Mouse (Mus musculus) embryonic stem cell, embryonic (primary cell): ENCODE data around the gene Mettl7a1.

ENCODE experiments used
- CTCF ChIA-PET, 4 experiments: fragments of 300-600 bp in 2 of 4; fragments of 350-600 bp in 2 of 4; sonication (Branson Sonifier 250); formaldehyde crosslinking; loops; one replicate each; lab custom pipeline; 2022; ENCODE audit warnings: inconsistent platforms in 2 of 4; lab: Charles Lee
- POLR2A ChIA-PET, 4 experiments: fragments of 300-600 bp in 2 of 4; fragments of 350-600 bp in 2 of 4; sonication (Branson Sonifier 250); formaldehyde crosslinking; loops; one replicate each; lab custom pipeline; 2022; ENCODE audit warnings: antibody characterized with exemption in 4 of 4, inconsistent platforms in 1 of 4; lab: Charles Lee

The Mettl7a1 gene

GRCm38 (mm10) chr15:100277586-100277985, 26.4 kb upstream of the Mettl7a1 start:
- ChIA-PET CTCF (no interaction called here), POLR2A (interaction anchor here in 3 of 4 experiments (0.6 to 9.2 kb wide), 16 partner anchors 7 to 402 kb away, joined by 3 to 164 read pairs (median 22); partner anchors contain the start of genes Atf1 (in 1 of the 3) and Lima1 (in 1 of the 3))

- ChIA-PET POLR2A (interaction anchor here (0.6 to 9.2 kb wide), 50 partner anchors 10 to 307 kb away, joined by 3 to 164 read pairs (median 6); partner anchors contain the start of genes Atf1 (in 3 of the 4), Mettl7a1 (in 2 of the 4) and Dip2b (in 1 of the 4)), CTCF (interaction anchor here in 2 of 4 experiments (0.7 to 1.6 kb wide), 7 partner anchors 12 to 53 kb away, joined by 3 to 4 read pairs (median 3); partner anchors contain the start of gene Atf1 (in 1 of the 2))
Measured at GRCm38 (mm10) chr15:100280626-100281025, 23.3 kb upstream of the Mettl7a1 start, which contains the start of gene Tmprss12. TSS of gene Tmprss12 (plus strand) at chr15:100280837.

- ChIA-PET POLR2A (interaction anchor here in 3 of 4 experiments (0.6 to 5.6 kb wide), 10 partner anchors 8 to 387 kb away, joined by 3 to 31 read pairs (median 4); partner anchors contain the start of genes Atf1 (in 1 of the 3) and Tmprss12 (in 1 of the 3)), CTCF (interaction anchor here in 1 of 4 experiments (0.6 kb wide), 1 partner anchor 396 kb away, joined by 3 read pairs; no protein-coding TSS in a partner anchor)
Measured at GRCm38 (mm10) chr15:100288980-100289379, 15.0 kb upstream of the Mettl7a1 start.

GRCm38 (mm10) chr15:100290858-100291257, 13.1 kb upstream of the Mettl7a1 start:
- POLR2A ChIA-PET = interaction anchor here in 3 of 4 experiments (0.5 to 5.6 kb wide), 22 partner anchors 9 to 848 kb away, joined by 3 to 31 read pairs (median 4); partner anchors contain the start of genes Tmprss12 (in 3 of the 3) and Mettl7a1 (in 1 of the 3)
- CTCF ChIA-PET = interaction anchor here in 2 of 4 experiments (0.6 to 0.7 kb wide), 3 partner anchors 11 to 795 kb away, joined by 3 read pairs; no protein-coding TSS in a partner anchor

- POLR2A ChIA-PET = interaction anchor here (0.6 to 5.6 kb wide), 36 partner anchors 9 to 420 kb away, joined by 3 to 31 read pairs (median 4); partner anchors contain the start of genes Tmprss12 (in 3 of the 4), Mettl7a1 (in 2 of the 4), Atf1 (in 1 of the 4) and Dazap2 (in 1 of the 4)
- CTCF ChIA-PET = interaction anchor here in 3 of 4 experiments (0.6 to 1.0 kb wide), 4 partner anchors 10 to 333 kb away, joined by 3 to 4 read pairs (median 4); partner anchors contain the start of gene Tmprss12 (in 1 of the 3)
Measured at GRCm38 (mm10) chr15:100292326-100292725, 11.6 kb upstream of the Mettl7a1 start.

- POLR2A ChIA-PET = interaction anchor here in 3 of 4 experiments (1.2 to 4.8 kb wide), 8 partner anchors 12 to 70 kb away, joined by 3 to 43 read pairs (median 13); partner anchors contain the start of genes Atf1 (in 1 of the 3) and Tmprss12 (in 1 of the 3)
- CTCF ChIA-PET = no interaction called here
Measured at GRCm38 (mm10) chr15:100297856-100298255, 6.1 kb upstream of the Mettl7a1 start.

- POLR2A ChIA-PET = interaction anchor here (0.6 to 4.8 kb wide), 45 partner anchors 9 to 428 kb away, joined by 3 to 43 read pairs (median 4); partner anchors contain the start of genes Atf1 (in 3 of the 4), Tmprss12 (in 2 of the 4) and Csrnp2 (in 1 of the 4)
- CTCF ChIA-PET = interaction anchor here in 3 of 4 experiments (0.5 to 0.6 kb wide), 3 partner anchors 158 to 1050 kb away, joined by 3 to 5 read pairs (median 4); no protein-coding TSS in a partner anchor
Measured at GRCm38 (mm10) chr15:100300499-100300898, 3.4 kb upstream of the Mettl7a1 start.

GRCm38 (mm10) chr15:100301556-100301955, 2.4 kb upstream of the Mettl7a1 start:
- CTCF ChIA-PET = interaction anchor here in 2 of 4 experiments (0.6 to 0.7 kb wide), 3 partner anchors 11 to 200 kb away, joined by 3 to 6 read pairs (median 4); no protein-coding TSS in a partner anchor
- POLR2A ChIA-PET = interaction anchor here in 3 of 4 experiments (0.7 to 4.8 kb wide), 18 partner anchors 10 to 756 kb away, joined by 3 to 43 read pairs (median 8); partner anchors contain the start of genes Tmprss12 (in 2 of the 3) and Atf1 (in 1 of the 3)

- CTCF ChIA-PET = interaction anchor here in 1 of 4 experiments (1.0 to 2.8 kb wide), 5 partner anchors 8 to 380 kb away, joined by 3 to 7 read pairs (median 3); no protein-coding TSS in a partner anchor
- POLR2A ChIA-PET = interaction anchor here in 3 of 4 experiments (0.7 to 4.1 kb wide), 26 partner anchors 8 to 331 kb away, joined by 3 to 24 read pairs (median 4); partner anchors contain the start of genes Tmprss12 (in 2 of the 3) and Atf1 (in 1 of the 3)
Measured at GRCm38 (mm10) chr15:100303428-100304018, 417 bp upstream of the Mettl7a1 start.

GRCm38 (mm10) chr15:100306201-100306600, 2.3 kb downstream of the Mettl7a1 start:
- ChIA-PET CTCF (interaction anchor here in 2 of 4 experiments (0.6 to 2.1 kb wide), 5 partner anchors 32 to 264 kb away, joined by 3 to 8 read pairs (median 3); no protein-coding TSS in a partner anchor), POLR2A (interaction anchor here in 3 of 4 experiments (0.6 to 4.1 kb wide), 12 partner anchors 15 to 913 kb away, joined by 3 to 24 read pairs (median 3); partner anchors contain the start of gene Tmprss12 (in 1 of the 3))

- ChIA-PET POLR2A (interaction anchor here in 2 of 4 experiments (0.7 to 1.6 kb wide), 6 partner anchors 13 to 60 kb away, joined by 3 to 6 read pairs (median 4); partner anchors contain the start of gene Tmprss12 (in 1 of the 2)), CTCF (interaction anchor here (0.6 to 1.6 kb wide), 10 partner anchors 10 to 644 kb away, joined by 3 to 28 read pairs (median 6); no protein-coding TSS in a partner anchor)
Measured at GRCm38 (mm10) chr15:100307438-100308096, 3.6 kb downstream of the Mettl7a1 start.

- CTCF ChIA-PET = interaction anchor here in 1 of 4 experiments (1.2 kb wide), 1 partner anchor 47 kb away, joined by 3 read pairs; no protein-coding TSS in a partner anchor
- POLR2A ChIA-PET = interaction anchor here in 2 of 4 experiments (1.0 to 1.1 kb wide), 4 partner anchors 8 to 70 kb away, joined by 3 to 5 read pairs (median 4); no protein-coding TSS in a partner anchor
Measured at GRCm38 (mm10) chr15:100312346-100312745, 8.4 kb downstream of the Mettl7a1 start.

- POLR2A ChIA-PET = interaction anchor here (0.6 to 1.9 kb wide), 14 partner anchors 9 to 343 kb away, joined by 3 to 13 read pairs (median 3); partner anchors contain the start of genes Mettl7a3 (in 1 of the 4) and Tmprss12 (in 1 of the 4)
- CTCF ChIA-PET = interaction anchor here in 2 of 4 experiments (0.6 to 1.0 kb wide), 2 partner anchors 10 to 283 kb away, joined by 3 to 6 read pairs; no protein-coding TSS in a partner anchor
Measured at GRCm38 (mm10) chr15:100314448-100315145, 10.7 kb downstream of the Mettl7a1 start.

- CTCF ChIA-PET = interaction anchor here in 2 of 4 experiments (0.7 to 0.8 kb wide), 2 partner anchors 10 to 24 kb away, joined by 3 to 4 read pairs; no protein-coding TSS in a partner anchor
- POLR2A ChIA-PET = interaction anchor here in 1 of 4 experiments (0.7 kb wide), 1 partner anchor 273 kb away, joined by 3 read pairs; no protein-coding TSS in a partner anchor
Measured at GRCm38 (mm10) chr15:100318014-100318671, 14.2 kb downstream of the Mettl7a1 start.

- POLR2A ChIA-PET = interaction anchor here in 3 of 4 experiments (0.5 to 2.7 kb wide), 6 partner anchors 12 to 75 kb away, joined by 3 to 7 read pairs (median 4); partner anchors contain the start of gene Tmprss12 (in 1 of the 3)
- CTCF ChIA-PET = interaction anchor here in 1 of 4 experiments (0.6 kb wide), 1 partner anchor 166 kb away, joined by 3 read pairs; no protein-coding TSS in a partner anchor
Measured at GRCm38 (mm10) chr15:100319884-100320283, 15.9 kb downstream of the Mettl7a1 start.
